Mouse (Mus musculus): Measurements from ENCODE around the gene Endov.

The Endov gene

DNA sequence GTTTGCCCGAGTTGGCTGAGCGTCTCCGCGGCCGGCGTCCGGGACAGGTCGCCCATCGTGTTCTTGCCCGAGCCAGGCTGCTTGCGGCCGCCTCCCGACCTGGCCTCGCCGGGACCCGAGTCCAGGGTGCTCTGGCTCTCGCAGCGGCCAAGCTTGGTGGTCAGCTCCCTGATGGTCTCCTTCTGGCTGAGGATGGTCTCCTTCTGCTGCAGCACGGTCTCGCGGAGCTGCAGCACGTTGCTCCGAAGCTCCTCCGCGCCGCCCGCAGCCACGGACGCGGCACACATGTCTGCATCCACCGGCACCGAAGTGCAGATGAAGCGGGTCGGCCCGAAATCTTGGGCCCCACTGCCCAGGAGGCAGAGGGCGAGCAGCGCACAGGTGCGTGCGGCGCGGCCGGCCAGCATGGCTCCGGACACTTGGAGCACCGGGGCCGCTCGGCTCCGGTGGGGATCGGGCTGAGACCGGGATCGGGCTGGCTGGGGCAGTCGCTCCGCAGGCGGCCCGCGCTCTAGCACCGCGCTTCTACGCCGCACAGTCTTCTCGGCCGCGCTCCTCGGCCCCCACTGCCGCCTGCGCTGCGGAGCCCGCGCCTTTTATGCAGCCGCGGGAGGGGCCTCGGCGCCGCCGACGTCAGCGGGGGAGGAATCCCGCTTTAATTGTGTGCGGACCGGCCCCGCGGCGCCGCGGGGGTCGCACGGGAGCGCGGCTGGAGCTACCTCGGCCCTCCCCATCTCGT, 56.2 kb downstream of the Endov start, which contains the start of gene Nptx1:
Gene Nptx1 (minus strand): TSS at position 571 of the 739 bp plus-strand sequence.
- DNase-seq, result peak; percentile 86

DNA sequence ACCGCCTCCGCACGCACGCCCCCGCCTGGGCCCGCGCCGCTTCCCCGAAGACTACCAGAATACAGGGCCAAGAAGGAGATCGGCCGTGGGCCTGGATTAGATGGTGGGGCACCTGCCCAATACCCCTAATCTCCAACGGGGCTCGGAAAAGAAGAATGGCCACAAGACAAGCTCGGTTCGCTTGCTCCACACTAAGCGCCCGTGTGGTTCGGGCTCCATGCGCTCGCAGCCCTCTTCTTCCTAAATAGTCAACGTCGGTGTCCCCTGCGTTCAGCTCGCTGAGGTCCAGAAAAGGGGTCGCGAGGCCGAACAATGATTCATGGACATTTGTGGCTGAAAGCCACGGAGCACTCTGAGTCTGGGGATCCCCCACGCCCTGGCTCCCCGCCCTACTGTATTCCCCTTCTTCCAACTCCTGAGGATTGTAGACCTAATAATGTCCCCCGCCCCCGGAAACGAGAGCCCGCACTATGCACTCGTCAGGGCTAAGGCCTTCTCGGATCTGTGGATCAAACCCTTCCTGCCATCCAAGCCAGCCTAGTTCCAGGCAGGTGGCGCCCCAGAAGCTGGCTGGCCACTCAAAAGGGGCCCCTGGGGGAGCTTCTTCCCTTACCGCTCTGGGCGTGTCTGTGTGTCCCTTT, 56.9 kb downstream of the Endov start:
- peak; percentile 72 for DNase-seq

DNA sequence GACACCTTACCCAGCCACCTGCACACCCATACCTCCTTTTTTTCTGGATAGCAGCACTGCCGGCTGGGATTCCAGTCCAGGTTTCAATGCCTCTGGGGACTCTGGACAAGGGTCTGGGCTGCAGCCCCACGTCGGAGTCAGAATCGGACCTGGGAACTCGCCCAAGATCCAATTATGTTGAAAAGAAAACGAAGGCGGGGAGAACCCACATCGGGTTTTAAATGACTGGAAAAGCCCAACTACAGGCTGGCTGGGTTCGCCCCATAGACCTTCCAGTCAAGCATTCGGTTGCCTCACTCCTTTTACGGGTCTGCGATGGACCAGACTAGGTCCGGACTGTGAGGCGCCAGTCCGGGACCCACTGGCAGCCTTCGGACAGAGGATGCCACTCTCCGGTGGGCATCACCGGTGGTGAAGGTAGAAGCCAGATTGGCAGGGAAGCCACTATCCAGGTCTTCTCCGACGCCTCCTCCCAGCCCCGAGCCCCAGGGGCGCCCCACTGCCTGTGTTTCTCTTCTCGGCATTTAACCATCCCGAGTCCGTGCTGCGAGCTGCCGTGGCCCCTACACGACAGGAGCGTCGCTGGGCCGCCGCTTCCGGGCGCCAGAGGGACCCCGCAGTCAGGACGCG, 57.7 kb downstream of the Endov start:
- peak; percentile 57 for DNase-seq

DNA sequence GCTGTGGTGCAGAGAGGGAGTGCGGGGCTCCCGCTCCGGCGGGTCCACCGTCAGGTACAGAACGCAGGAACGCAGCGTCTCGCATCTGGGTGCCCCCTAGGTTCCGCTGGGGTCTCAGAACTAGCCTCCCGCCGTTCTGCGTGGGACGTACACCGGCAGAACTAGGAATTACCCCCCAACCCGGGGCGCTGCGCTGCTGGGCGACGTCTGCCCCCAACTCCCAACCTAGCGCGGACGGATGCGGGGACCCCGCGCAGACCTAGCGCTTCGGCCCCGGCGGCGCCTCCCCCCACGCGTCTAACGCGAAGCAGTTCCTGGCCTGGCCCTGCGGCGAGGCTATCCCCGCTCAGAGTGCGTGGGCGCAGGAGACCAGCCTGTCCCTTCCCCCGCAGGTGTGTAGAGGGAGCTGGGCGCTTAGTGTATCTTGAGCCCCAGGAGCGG, 58.2 kb downstream of the Endov start:
- DNase-seq, result peak; percentile 68

DNA sequence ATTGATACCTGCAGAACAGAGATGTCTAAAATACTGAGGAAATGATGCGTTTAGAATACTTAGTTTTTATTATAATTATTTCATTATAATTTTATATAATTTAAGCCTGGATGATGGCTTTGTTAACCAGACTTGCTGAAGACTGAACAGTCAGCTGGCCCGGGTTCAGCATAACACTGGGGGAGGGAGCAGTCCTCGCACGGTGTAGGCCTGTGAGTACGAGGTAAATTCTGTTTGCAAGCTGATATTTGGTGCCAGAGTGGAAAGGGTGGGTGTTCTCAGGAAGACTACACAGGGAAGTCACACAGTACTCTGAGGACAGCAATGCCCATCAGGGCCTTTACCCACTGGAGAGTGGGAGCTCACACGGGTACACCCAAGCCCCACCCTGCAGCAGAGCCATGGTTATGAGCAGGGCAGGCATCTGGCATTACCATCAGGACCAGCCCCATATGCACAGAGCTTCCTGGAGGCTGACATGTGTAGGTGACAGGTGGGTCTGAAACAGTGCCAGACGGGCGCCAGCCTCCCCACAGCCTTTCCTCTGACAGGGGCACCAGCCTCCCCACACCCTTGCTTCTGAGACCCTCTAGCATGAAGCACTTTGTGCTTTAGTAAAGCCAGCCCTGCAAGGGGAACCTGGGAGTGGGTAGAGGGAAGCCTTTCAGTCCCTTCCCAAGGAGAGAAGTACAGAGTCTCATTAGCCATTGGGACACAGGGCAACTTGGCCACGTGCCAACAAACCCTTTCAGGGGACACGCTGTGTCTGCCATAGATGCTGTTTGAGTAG, 59.6 kb downstream of the Endov start:
- peak; percentile 75 for DNase-seq

DNA sequence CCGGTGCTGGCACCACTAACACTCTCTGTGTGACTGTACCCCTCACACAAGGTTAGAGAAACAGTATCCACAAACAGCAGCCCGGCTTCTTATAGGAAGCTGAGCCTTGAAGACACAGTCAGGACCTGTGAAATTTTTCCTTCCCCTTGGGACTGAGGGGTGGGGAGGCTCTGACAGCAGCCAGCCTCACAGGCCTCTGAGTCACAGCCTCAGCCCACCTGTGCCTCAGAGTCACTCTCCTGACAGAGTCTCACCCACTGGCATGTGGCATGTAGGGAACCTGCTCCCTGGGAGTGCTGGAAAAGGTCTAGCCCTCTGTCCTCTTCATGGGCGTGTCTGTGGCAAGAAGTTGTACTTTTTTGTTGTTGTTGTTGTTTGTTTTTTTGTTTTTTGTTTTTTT, 60.3 kb downstream of the Endov start:
- no peak for DNase-seq

DNA sequence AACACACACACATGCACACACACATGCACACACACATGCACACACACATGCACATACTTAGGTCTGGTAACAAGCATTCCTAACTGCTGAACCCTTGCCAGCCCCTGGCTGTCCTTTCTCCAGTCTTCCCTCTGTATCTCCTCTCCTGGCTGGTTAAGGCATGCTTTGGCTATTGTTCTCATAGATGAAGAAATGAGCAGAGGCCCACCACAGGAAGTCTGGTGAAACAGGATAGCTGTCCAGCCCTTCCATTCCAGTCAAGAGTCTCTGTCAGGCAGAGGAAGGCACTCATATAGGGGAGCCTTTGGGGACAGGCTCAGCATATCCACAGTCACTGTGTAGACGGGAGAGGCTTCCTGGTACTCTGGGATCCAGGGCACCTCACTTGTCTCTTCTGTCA, 61.2 kb downstream of the Endov start:
- DNase-seq, result no peak

DNA sequence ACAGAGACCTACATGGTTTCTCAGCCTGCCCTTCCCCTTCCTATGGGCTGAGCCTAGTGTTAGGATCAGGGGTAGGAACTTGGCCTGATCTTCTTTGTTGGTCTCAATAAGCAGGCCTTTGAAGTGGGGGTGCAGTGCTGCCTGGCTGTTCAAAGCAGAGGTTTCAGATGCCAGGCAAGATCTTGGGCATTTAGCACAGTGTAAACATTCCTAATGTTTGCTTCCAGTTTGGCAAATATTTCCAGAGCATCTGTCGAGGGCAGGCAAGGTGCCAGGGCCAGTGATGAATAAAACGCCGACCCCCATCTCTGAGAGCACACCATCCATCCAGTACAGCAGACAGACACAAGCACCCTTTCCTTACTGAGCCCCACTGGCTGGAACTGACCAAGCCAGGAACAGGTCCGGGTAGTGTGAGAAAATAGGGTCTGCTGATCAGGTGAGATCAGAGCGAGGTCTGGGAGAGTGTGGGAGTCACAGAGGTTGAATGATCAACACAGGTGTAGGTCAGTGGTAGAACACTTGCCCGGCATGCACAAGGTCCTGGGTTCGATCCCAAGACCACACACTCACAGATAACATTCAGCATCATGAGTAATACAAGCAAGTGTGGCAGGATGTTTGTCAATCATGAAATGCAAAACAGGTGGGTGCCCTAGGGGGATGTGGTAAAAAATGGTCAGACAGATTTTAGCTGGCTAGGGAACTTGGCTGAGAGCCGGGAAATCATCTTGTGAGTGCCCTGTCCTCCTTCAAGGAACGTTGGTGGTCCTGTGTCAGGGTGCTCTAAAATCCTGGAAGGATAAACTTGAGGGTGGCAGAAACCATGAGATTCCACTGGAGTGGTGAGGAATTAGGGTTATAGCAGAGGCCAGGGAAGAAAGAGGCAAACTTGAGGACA, 62.0 kb downstream of the Endov start:
- no peak for DNase-seq

DNA sequence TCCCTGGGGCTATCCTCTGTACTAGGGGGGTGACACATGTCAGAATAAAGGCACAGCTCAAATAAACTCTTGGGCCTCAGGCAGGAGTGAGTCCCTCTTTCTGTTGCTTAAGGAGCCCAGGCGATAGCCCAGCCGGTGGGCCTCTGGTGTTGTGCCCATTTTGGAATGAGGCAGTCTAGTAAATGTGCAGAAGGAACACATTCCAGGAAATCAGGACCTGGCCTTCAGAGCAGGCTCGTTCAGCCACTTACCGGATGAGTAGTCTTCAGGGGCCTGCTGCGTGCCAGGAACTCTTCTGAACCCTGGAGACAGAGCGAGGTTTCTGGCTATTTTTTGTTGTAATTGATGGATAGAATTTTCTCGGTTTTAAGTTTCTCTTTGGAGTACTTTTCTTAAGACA, 63.6 kb downstream of the Endov start:
- no peak for DNase-seq

DNA sequence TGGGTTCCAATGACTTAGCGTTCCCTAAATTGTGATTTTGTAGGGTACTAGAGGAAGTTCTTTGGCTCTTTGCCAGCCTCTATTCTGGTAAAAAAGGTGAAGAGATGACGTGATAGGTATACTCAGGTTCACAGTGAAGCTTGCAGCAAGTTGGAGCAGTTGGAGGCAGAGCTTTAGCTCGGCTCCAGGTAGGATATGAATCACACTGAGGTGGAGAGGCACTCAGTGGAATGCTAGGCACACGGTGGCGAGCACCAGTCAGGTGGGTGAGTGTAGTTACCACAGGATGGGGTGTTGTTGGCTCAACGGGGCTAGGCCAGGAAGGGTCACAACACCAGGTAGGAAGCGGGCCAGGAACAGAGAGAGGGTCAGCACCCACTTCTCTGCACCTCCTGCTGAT, 64.0 kb downstream of the Endov start:
- no peak for DNase-seq

DNA sequence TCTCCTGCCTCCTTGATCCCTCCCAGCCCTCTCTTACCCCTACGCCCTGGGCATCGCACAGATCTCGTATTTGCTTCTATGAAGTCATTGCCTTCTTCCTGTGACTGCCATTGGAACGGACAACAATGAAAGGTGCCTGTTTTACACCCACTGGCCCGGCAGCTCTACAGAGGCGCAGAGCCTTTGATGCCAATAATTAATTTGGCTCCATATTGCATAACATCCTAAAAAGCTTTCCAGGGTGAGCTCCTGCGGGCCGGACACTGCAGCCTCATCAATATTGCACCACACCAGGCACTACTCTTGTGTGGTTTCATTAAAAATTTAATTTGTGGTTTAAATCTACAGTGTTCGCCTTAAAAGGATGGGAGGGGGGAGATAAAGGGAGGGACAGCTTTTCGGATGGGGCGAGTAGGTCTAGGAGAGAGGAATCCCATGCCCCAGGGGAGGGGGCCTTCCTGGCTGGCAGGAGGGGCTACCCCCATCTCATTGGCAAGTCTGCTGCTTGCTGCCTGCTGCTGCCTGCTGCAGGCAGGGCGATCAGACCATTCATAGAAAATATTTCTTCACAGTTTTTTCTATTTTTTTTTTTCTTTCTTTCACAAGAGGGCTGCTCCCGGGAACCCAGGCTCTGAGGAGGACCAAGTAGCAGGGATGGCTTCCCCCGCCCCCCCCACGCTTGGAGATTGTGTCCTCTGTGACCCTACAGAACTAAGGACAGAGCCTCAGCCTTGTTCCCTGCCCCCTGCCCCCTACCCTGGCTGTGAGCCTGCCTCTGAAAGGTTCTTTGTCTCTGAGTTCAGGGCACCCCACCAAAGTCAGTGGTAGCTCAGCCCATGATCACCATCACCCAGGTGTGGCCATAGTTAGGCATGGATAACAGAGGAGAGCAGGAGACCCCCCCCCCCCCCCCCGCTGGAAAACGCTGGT, 67.1 kb downstream of the Endov start:
- DNase-seq, result no peak

DNA sequence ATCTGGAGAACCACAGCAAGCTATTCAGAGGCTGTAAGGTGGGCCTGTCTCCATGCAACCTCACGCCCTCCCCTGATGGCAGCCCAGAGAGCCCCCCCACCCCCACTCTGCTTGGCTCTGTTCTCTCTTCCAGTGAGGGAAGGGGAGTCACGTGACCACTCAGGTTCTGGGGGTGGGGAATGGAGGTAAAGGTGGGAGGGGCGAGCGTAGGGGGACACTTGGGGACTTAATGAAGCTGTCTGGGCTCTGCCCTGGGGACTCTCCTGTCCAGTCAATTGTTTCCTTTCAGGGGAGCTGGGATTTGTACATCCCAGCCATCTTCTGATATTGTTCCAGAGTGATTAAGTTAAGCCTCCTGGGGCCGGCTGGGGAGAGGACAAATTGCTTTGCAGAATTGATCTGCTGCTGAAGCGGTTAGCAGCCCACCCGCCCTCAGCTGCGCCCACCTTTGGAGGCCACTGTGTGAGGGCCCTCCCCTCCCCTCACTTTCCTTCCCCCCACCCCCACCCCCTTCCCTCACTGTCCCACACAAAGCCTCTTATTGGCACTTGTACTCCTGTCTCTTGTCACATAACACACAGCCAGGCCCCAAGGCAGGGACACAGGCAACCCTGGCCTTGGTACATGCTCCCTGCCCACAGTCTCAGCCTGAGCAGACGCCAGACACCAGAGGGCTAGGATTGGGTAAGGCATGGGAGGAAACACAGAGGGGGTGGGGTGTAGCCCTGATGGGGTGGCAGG, 67.9 kb downstream of the Endov start:
- no peak for DNase-seq
